Mouse (Mus musculus): ENCODE results near the gene AU040320.

Gene AU040320

DNA sequence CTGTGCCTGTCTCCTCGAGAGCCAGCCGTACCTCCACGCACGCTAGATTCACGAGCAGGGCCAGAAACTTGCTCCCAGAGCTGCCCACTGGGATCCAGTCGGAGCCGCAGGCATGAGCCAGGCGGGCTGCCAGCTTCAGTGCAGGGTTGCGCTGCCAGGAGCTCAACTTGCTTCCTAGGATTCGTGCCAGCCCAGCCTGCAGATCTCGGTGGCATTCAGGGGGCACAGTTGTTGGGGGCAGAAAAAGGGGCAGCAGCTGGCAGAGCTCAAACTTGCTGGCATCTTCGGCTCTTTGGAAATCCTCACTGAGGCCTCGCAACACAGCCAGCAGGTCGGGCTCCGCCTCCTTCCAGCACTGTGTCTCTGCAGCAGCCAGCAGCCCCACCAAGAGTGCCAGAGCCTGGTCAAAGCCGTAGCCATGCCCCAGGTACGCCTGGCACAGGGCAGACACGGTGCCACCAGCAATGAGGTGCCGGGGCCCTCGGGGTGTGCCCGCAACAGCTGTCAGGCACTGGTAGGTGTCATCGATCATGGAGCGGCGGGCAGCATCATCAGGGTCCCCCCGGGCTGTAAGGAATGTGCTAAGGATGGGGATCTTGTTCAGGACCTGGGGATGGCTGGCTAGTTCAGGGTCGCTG lies 3.2 kb upstream of the AU040320 start:
- DNase-seq, result peak; percentile 85

DNA sequence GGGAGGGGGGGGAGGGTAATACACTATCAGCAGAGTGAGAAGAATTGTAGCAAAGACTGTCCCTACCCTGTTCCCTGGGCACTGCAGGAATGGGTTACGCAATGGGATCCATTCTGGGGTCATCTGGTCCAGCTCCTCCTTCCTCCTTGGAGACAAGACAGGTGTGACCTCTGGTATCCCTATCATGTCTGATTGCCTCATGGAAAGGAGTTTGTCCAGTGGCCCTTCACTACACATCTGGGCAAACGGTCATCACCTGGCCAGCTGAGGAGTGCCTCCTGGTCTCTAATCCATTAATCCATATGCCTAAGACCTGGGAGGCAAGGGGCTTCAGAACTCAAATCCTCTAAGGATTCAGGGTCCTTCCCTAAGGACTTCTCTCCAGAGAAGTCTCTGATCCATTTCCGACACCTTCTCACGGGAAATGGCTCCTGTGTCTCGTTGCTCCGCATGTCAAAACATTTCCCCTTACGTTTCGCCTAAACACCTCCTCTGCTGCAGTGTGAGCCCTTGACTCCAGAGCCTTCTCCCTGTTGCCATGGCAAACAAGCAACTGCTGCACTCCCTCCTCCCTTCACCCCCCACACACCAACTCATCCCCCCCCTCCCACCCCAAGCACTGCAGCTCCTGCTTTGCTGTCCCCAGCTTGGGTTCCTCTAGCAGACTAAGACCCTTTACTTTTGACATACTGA lies 2.3 kb upstream of the AU040320 start:
- peak; percentile 63 for DNase-seq

DNA sequence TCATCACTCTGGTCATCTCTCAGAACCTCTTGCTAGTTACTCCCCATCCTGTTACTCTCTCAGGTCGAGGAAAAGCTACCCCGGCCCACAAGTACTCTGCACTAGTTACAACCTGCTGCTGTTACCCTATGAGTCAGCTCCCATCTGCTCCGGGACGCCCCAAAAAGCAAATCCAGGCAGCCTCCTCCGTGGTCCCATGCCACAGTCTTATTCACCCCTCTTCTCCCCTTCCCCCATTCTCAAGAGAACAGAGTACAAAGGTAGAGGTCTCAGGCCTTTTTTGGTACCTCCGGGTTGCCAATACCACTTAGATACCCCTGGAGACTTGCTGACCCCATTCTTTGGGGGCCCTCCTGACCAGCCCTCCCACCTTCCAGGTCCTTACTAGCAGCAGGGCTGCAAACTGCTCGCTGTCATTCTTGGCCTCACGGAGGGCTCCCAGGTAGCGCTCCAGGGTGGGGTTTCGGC lies 1.8 kb upstream of the AU040320 start:
- DNase-seq, result peak; percentile 77

DNA sequence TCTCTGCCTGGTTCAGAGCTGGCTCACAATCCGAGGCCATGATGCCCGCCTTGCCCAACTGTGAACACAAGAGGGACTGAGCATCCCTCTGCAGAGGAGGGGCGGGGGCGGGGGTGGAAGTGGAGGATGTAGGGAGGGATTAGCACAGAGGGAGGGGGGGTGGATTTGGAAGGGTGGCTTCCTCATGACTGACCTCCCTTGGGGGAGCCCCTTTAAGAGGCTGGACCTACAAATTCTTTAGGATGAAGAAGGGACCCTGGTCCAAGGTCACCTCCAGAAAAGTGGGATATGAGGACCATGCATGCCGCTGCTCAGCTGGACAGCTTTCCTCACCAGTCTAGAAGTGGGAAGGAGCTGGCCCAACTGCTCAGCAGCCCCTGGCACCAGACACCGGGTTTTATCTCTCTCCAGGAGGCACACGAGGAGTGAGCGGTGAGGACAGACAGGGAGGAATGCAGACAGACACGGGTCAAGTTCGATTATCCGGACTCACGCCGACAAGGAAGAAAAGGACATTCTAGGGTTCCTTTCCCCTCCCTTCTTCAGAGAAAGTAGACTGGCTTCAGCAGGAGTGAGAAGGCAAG lies 1.2 kb upstream of the AU040320 start:
- DNase-seq, result peak; percentile 78

DNA sequence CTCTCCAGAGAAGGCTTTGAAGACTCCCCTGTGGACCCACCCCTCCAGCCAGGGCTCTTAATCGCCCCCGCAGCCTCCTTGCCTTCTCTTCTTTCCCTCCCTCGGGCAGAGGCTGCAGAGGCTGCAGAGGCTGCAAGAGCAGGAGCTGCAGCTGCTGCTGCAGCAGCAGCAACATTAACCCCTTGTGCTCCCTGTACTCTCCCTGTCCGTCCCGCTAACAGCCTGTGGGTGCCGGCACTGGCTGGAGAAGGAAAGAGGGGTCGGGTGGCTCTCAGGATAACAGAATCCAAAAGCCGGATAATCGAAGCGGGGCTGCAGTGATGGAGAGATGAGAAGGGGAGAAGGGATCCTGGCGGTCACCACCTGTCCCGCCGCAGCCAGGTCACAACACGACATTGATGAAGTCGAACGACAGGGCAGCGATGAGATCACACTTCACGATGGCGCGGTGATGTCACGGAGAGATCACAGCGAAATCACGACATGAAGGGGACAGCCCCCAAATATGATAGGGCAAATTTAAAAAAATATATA lies 669 bp upstream of the AU040320 start:
- DNase-seq, result no peak

DNA sequence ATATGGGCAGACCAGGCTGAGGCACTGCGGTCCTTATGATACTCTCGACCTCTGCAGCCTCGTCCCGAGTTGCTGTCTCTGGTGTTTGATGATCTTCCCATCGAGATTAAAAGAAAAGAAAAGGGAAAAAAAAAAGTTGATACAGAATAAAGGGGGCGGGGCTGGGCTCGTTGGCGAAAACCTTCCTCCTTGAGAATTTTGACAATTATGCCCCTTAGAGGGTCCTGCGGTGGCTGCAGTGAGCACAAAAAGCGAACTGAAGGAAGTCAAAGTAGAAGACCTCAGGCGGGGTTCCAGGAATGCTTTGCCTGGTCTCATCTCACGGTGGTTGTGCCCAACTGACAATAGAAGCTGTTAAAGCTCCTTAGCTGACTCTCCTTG lies 877 bp downstream of the AU040320 start:
- DNase-seq, result peak; percentile 68

DNA sequence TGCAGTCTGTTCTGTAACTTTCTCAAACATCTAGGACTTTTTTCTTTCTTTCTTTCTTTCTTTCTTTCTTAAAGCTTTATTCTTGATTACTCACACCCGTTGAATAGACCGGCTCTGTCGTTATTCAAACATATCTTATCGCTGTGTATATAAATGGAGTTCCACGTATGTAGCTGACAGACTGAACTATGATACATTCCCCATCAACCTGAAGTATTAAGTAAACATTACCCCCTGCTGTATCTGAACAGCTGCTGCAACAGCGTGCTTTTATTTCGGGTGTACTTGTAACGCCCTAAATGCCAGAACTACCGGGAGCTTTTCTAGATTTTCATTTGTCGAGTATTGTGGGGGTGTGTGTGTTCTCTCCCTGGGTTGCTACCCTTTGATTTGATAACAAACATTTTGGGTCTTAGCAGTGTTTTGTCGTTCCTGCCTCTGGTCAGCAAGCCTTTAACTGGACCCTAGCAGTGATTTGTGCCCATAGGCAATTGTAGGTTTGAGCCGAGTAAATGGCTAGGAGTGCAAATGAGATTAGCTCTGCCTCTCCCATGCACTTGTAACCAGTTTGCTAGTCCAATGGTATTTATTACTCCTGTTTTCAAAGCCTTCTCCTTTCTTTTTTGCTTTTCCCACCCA lies 1.5 kb downstream of the AU040320 start:
- DNase-seq, result peak; percentile 55

DNA sequence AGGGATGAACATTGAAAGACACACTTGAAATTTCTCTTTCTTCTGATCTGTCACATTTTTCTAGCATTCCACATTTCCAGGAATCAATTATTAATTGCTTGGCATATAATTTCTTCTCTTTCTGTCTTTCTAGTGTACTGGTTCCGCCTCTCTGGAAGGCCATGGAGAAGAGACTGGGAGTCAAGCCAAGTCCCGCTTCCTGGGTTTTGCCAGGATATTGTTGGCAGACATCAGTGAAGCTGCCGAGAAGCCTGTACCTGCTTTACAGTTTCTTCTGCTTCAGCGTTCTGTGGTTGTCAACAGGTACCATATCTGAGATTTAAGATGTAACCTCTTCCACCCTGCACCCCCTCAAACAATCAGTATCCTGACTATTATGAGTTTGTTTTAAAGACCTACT lies 3.4 kb downstream of the AU040320 start:
- DNase-seq, result peak; percentile 94

DNA sequence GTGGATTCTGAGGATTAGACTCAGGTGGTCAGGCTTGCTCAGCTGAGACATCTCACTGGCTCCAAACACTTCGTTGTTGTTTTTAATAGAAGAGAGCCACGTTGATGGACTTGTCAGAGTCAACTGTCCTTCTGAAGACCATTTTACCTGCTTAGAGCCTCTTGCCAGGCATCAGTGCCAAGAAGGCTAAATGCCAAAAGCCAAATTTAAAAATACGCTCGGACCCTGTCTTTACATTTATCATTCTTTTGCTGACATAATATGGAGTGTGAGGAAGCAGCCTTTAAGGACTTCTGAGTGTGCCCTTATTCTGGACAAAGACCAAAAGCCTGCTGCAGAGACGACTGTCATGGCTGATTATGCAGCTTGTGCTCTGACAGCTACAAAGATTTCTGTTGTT lies 5.0 kb downstream of the AU040320 start:
- DNase-seq, result peak; percentile 50

DNA sequence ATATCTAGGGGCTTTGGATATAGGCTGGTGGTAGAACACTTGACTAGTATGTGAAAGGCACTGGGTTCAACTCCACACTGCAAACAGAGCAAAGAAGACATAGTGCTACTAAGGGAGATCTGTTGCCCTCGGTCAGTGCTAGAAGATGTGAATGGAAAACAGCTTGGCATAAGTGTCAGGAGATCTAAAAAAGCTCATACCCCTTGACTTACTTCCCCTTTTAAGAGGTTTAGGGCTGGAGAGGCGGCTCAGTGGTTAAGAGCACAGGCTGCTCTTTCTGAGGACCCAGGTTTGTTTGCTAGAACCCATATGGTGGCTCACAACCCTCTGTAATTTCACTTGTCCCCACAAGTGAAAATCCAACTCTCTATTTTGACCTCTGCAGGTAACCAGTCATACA lies 6.1 kb downstream of the AU040320 start:
- no peak for DNase-seq

DNA sequence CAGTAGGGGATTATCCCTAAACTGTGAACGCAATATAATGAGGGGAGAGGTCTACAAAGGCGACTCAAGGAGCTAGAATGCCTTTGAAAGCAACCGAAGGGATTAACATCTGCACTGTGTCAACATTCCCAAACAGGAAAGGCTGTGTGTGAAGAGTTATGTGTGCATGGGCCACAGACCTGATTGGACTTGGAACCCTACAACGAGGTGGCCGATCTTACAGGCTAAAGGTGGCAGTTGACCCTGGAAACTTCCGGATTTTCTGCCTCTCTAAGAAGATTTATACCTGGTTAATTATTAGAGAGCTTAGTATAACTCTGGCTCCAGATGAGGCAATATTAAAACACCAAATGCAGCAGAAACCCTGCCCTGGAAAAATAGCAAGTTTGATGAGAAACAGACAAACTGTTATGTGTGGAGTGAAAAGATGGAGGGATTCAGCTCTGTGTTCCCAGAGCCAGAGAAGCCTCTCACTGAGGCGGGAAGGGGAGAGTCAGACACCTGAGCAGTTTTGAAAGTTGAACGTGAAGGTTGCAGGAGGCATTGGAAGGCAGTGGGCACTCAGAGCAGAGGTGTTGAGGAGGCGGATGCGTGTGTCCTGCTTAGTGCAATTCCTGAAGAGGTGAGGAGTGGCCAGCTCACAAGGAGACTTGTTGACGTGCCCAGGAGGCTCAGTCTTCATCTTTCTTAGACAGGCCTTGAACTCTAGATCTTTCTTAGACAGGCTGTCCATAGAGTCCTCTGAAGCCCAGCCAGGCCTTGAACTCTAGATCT lies 9.4 kb downstream of the AU040320 start:
- no peak for DNase-seq

DNA sequence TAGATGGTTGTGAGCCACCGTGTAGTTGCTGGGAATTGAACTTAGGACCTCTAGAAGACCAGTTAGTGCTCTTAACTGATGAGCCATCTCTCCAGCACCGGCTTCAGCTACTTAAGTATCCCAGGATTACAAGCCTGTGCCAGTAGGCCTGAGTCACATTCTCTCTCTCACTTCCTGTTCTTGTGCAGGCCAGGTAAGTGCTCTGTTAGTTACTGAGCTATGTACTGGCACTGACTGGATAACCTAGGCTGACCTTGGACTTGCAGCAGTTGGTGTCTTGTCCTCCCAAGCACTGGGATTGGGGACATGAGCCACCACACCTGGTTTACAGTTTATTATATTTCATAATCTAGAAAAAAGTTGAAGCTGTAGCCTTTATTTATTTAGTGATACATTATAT lies 10.1 kb downstream of the AU040320 start:
- DNase-seq, result no peak

DNA sequence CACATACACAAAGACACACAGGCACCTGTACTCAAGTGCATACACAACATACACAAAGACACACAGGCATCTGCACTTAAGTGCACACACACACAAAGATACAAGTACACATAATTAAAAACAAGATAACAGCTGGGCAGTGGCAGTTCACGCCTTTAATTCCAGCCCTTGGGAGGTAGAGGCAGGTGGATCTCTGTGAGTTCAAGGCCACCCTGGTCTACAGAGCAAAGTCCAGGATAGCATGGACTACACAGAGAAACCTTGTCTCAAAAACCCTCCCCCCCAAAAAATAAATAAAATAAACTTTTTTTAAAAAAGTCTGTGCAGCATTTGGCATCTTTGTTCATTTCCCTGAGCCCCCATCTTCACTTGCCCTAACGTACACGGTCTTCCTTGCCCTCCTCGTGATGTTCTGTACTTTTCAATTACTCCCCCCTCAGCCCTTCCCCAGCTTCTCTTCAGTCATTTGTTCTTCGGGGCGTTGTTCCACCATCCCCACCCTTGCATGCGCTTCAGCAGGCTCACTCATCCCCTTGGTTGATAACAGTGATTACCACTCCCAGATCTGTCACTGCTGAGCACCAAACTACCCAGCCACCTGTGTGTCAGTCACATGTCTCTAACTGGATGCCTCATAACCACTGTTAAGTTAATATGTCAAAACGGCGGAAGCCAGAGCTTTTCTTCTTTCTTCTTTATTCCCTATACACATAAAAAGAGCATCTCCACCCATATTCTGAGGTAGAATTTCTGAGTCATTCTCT lies 16.6 kb downstream of the AU040320 start:
- no peak for DNase-seq

DNA sequence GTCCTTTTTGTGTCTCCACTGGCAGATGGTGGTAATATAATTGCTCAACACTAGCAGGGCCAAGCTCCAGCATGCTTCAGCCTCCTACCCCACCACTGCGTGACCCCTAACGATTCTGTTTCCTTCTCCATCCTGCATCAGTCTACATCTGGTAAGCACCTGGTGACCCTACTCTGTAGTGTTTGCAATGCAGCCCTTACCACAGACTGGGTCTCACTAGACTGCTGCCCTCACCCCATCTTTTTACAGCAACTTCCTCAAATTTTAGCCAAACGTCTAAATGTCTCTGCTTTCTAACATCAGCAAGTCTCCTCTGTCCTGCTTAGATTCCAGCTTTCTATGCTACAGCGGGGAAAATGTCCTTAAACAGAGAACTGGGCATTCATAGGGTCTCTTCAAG lies 17.5 kb downstream of the AU040320 start:
- no peak for DNase-seq

DNA sequence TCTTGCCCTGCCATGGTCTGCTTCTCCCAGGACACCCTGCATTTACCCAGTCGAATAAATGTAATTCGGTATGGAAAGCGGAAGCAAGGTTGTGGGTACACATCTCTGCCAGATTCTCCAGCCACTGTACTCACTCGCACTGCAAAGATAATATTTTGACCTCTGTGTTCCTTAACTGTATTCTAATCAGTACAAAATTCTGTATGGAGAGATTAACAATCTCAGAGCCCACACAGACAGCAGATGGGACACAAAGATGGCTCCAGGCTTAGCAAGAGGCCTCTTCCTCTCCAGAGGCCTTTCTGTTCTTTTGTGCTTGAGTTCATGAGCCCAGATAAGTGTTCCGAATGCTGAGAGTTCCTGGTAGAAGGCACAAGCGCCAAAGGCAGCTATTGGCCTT lies 20.5 kb downstream of the AU040320 start:
- DNase-seq, result no peak

DNA sequence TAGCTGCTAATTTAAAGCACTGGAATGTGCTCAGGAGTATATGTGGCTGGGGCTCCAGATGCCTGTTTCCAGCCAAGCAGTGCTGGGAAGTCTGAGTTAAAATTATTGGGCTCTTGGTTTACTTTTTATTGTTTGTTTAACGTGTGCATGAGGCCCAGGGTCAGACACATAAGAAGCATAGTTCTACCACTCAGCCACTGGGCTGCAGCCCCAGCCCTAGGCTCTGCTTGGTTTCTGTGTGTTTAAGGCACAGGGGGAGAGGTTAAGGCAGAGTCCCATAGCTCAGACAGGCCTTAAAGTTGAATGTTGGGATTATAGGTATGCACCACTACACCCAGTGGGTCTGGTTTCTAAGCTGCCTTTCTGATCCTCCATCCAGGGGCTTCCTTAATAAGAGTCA lies 21.8 kb downstream of the AU040320 start:
- DNase-seq, result no peak

DNA sequence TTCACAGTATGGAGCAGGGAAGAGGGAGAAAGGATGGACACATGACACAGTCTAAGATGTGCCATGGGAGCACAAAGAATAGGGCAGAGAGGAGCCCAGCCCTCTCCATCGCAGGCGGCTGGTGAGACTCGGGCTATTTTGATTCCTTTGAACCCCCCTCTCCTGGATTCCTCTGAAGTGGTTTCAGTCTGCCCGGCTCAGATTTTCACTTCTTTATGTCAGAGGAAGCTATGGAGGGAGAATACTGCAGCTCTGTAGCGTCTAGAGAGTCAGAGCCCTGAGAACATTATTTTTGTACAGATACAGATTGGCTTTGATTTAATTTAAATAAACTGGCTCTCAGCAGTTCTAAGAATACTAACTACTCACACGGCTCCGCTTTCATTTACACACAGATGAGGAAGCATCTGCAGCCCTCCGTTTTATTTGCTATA lies 25.8 kb downstream of the AU040320 start:
- DNase-seq, result no peak

DNA sequence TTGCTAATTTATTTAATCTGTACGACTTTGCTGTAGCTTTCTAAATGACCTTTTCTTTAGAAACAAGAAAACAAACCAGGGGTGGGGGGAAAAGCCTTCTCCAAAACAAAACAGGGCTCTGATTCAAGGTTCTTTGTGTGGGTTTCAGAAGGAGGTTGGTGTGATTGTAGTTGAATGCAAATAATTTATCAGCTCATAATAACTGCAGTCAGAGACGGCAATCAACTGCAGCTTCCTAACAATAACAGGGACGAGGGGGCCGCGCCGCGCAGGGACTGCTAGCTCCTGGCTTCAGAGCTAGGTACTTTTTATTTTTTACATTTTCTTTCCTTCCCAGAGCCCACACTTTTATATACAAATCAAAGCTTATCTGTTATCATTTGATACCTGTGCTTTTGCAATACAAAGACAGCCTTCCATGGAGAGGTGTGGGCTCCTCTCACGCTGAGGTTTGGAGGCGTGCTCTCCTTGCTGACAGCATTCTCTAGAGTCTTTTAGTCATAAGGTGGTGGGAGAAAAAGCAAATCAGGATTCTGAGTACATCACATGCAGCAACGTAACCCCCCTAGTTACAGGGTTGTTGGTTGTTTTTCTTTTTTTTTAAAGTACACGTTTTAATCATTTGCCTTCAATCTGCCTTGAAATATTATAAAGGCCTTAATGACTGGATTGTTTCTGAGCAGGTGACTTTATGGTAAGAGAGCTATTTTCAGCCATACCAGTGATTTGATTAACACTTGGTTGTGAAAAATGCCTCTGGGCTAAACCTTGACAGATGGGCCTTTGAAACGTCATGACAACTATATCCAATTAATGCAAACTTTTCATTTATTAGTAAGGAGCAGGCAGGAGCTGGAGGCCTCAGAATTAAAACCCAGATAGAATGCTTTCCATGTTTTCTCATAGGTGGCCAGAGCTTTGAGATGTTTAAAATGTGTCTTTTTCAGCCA lies 26.8 kb downstream of the AU040320 start:
- DNase-seq, result no peak

DNA sequence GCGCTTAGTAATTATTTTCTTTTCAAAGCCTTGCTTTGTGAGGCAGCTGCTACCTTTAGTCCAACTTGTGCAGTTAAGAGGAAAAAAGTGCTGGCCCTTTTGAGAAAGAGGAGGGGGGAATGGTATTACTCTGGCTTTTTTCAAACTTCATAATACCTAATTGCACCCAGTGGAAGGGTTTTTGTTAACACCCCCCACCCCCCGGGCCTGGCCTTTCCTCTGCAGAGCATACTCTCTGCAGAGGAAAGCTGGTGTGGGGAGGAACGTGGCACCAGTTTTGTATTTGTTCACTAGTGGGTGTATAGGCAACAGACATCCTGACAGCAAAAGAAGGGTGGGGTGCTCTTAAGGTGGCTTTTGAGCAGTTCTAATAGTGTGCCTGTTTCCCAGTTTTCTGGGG lies 28.5 kb downstream of the AU040320 start:
- DNase-seq, result no peak

DNA sequence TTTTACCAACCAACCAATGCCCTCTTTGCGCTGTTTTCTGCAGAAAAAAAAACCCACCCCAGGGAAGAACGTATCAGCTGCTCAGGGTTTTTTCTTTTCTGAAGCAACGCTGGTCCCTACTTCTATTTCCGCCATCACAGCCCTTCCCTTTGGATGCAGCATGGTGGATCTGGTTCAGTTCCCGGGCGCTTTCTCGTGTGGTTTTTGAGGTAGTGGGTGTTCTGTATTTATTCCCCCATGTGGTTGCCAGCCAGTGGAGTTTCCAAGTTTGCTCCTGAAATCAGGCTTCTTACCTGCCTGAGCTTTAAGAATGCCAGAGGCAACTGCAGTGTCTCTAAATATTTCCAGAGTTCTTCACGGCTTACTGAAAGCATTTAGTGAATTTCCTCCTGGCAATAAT lies 29.2 kb downstream of the AU040320 start:
- no peak for DNase-seq

DNA sequence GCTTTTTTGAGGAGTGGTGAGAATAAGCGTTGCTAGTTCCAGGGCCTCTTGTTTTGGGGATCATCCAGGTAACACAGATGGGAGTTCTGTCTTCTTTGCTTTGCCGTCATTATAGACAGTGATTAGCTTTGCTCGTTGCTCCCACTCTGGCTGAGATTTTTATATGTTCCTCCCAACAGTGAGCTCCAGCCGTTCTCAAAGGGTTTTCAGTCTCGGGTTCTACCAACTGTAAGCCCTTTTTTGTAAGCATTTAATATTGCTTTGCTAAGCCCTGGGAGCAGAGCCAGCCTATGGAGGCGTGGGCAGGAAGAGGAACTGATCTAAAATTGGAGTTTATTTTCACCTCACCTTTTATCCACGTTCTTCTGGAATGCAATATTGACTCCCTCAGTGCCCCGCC lies 29.7 kb downstream of the AU040320 start:
- peak; percentile 62 for DNase-seq

Measured in cerebellum, adult 9-10 months (tissue).